Mouse (Mus musculus) hematopoietic stem cell, adult 5-6 weeks (primary cell): ENCODE measurements around the gene Gan. TPM values are rescaled to one million over a fixed set of nuclear protein-coding genes. Genes with fewer than 3 reads are reported as not detected.

Experiments
- ATAC-seq, 2 experiments: fragments of 125-278 bp in 1 of 2; replicated peaks in 1 of 2; 2 replicates each; pipeline ENCODE4 v1.8.0; 2016 to 2017; ENCODE audit warnings: inconsistent platforms in 2 of 2, mild to moderate bottlenecking in 2 of 2, moderate number of reproducible peaks in 2 of 2, low read depth in 1 of 2, moderate TSS enrichment in 1 of 2; ENCODE audit not compliant: low FRiP score in 2 of 2, poor library complexity in 2 of 2, severe bottlenecking in 2 of 2, insufficient read depth in 1 of 2, low TSS enrichment in 1 of 2
- total RNA-seq: library from RNA; stranded (forward); fragments of 172-1452, 232-1000 nt; gene quantifications from 2 replicates; pipeline ENCODE4 v1.2.3, GENCODE M21; 2017

Gene Gan
- total RNA-seq, 1 experiment from 2014 or later, result 3.6 TPM

- no peak for ATAC-seq
These were observed 68.4 kb downstream of the Gan start for GRCm38 (mm10) chr8:117226306-117226705.

DNA sequence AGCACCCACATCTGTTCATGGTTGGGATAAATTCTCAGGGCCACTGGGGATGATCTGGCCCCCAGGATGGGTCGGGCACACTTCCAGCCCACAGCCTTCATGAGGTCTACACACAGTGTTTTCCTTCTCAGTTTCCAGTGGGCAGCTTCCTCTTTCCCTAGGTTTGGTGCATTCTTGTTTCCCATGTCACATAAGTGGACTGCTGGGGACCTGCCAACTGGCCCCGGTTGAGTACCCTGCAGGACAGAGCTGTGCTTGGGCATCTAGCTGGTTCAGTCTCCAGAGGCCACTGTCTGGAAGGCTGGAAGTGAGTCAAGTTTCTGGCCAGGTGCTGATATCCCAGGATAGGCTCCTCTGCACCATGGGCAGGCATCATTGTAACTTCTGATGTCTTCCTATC lies 69.4 kb downstream of the Gan start:
- no peak for ATAC-seq

DNA sequence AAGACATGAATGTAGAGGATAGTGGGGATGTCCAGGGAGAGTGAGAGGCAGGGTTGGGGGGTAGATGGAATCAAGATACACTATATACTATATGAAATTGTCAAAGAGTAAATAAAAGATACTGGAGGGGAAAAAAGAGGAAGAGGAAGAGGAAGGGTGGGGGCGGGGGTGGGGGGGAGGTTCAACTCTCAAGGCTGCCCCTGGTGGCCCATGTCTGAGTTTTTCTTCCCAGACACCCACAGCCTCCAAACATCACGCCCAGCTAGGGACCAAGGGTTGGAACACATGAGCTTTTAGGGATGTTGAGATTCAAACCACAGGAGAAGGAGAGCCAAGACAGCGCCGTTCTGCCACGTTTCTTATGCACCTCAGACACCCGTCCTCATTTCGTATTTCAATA lies 75.3 kb downstream of the Gan start:
- ATAC-seq, result peak; percentile 32 to 80; a peak in 3 of 4 replicates

DNA sequence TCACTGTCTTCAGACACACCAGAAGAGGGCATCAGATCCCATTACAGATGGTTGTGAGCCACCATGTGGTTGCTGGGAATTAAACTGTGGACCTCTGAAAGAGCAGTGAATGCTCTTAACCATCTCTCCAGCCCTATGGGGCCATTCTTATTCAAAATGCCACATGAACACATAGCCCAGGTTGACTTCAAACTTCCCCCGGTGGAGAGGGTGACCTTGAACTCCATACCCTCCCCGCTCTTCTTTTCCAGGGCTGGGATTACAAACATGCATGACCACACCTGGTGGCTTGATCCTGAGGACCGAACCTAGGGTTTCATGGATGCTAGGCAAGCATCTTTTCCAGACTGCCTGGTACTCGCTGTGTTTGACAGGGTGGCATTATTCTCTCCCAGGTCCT lies 78.6 kb downstream of the Gan start:
- no peak for ATAC-seq

- ATAC-seq, result no peak
These were observed 82.4 kb downstream of the Gan start for GRCm38 (mm10) chr8:117240326-117240725.

GRCm38 (mm10) chr8:117240841-117241494 lies 83.0 kb downstream of the Gan start:
- ATAC-seq, result peak; percentile 32 to 68; a peak in 2 of 4 replicates

DNA sequence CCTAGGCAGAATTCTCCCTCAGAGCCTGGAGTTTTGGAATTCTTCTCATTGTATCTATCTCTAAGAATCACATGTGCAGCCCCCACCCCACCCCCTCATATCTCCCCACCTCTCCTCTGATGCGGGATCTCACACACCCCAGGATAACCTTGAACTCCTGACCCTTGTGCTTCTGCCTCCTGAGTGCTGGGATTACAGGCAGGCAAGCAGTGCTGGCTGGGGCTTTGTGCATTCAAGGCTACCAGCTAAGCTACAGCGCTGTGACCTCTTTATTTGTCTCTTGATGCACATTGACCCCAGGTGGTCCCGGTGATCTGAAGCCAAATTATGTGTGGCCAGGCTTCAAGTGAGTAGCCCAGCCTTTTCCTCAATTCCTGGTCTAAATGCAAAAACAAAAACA lies 83.9 kb downstream of the Gan start:
- ATAC-seq, result no peak

GRCm38 (mm10) chr8:117242286-117242685 lies 84.4 kb downstream of the Gan start:
- ATAC-seq, result no peak

- ATAC-seq, result no peak
These were observed 86.7 kb downstream of the Gan start for GRCm38 (mm10) chr8:117244601-117245000.

GRCm38 (mm10) chr8:117248341-117248740 lies 90.4 kb downstream of the Gan start:
- peak; percentile 47 to 61 for ATAC-seq

- ATAC-seq, result no peak
These were observed 93.2 kb downstream of the Gan start for GRCm38 (mm10) chr8:117251086-117251681.

GRCm38 (mm10) chr8:117252650-117253049 lies 94.7 kb downstream of the Gan start:
- peak; percentile 58 to 61 for ATAC-seq

DNA sequence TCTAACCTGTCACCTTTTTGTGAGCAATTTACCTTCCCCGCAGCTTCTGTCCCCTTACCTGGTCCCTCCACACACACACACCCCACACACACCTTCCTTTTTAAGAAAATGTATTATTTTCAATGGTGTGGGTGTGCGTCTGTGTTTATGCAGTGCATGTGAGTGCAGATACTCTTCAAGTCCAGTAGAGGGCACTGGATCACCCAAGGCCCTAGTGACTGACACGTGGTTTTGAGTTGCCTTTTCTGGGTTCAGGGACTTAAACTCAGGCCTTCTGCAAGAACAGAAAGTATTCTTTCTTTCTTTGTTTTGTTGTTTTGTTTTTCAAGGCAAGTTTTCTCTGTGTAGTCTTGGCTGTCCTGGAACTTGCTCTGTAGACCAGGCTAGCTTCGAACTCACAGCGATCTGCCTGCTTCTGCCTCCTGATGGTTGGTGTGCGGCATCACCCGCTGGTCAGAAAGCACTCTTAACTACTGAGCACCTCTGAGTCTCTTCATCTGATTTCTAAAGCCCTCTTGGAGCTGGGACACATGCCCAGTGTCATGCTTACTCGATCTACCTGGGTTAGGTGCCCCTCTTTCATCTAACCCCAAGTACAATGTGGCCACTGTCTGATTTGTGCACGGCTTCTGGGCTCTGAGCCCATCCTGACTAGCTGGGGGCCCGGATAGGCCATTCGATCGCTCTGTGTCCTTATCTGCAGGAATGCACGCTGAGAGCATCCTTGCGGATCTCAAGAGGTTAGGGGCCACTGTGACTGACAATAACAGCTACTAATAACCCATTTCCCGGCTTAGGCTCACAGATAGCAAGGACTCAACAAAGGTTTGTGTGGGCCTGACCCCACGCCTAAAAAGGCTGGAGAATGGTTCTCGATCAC lies 95.7 kb downstream of the Gan start:
- no peak for ATAC-seq

DNA sequence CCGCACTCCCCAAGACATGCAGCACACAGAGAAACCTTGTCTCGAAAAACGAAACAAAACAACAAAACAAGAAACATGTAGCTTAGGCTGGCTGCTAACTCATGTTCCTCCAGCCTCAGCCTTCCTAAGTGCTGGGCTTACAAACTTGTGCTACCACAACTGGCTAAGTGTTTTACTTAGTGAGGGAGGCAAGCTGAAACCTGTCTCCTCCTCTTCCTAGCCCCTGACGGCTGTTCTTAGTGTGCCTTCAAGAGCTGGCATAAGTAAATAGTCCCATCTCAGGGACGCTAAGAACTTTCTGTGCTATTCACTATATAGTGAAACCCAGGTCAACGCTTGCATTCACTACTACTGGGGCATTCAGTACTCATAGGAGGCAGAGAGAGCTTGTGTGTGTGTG lies 96.6 kb downstream of the Gan start:
- no peak for ATAC-seq

- peak; percentile 54 to 56 for ATAC-seq
These were observed 98.5 kb downstream of the Gan start for GRCm38 (mm10) chr8:117256292-117256938.

- no peak for ATAC-seq
These were observed 99.3 kb downstream of the Gan start, which contains the start of gene Cmip for GRCm38 (mm10) chr8:117257029-117257820. Cmip (plus strand) TSS chr8:117257064.
